Mouse (Mus musculus): ENCODE measurements around the gene Zc3h7b. TPM values are rescaled to one million over a fixed set of nuclear protein-coding genes. Genes with fewer than 3 reads are reported as not detected.
A peak's percentile ranks its signal among the peaks of the same experiment; 100 is the strongest.

Zc3h7b gene
- total RNA-seq, 2 experiments from 2014 or later = 161 to 169 TPM

- DNase-seq (ENCODE audit: low spot score in 2 of 2) = no peak
Measured at GRCm38 (mm10) chr15:81812696-81813631, 68.1 kb downstream of the Zc3h7b start.

- no peak for DNase-seq (ENCODE audit: low spot score in 2 of 2)
Measured at GRCm38 (mm10) chr15:81813986-81814705, 69.3 kb downstream of the Zc3h7b start.

- DNase-seq (ENCODE audit: low spot score in 2 of 2) = no peak
Measured at GRCm38 (mm10) chr15:81814716-81815370, 70.0 kb downstream of the Zc3h7b start.

- no peak for DNase-seq (ENCODE audit: low spot score in 2 of 2)
Measured at GRCm38 (mm10) chr15:81818404-81818803, 73.5 kb downstream of the Zc3h7b start.

- DNase-seq (ENCODE audit: low spot score in 2 of 2) = no peak
Measured at GRCm38 (mm10) chr15:81822631-81823030, 77.8 kb downstream of the Zc3h7b start.

GRCm38 (mm10) chr15:81824832-81825231 lies 80.0 kb downstream of the Zc3h7b start:
- DNase-seq (ENCODE audit: low spot score in 2 of 2) = no peak

GRCm38 (mm10) chr15:81828426-81829207 lies 83.8 kb downstream of the Zc3h7b start:
- no peak for DNase-seq (ENCODE audit: low spot score in 2 of 2)

GRCm38 (mm10) chr15:81829208-81829580 lies 84.3 kb downstream of the Zc3h7b start:
- DNase-seq (ENCODE audit: low spot score in 2 of 2) = no peak

- DNase-seq (ENCODE audit: low spot score in 2 of 2) = no peak
Measured at GRCm38 (mm10) chr15:81830530-81830929, 85.7 kb downstream of the Zc3h7b start.

GRCm38 (mm10) chr15:81831136-81831825 lies 86.4 kb downstream of the Zc3h7b start:
- peak; percentile 77 to 92 for DNase-seq (ENCODE audit: low spot score in 2 of 2)

- no peak for DNase-seq (ENCODE audit: low spot score in 2 of 2)
Measured at GRCm38 (mm10) chr15:81832219-81832618, 87.4 kb downstream of the Zc3h7b start.

GRCm38 (mm10) chr15:81833481-81833880 lies 88.6 kb downstream of the Zc3h7b start:
- no peak for DNase-seq (ENCODE audit: low spot score in 2 of 2)

GRCm38 (mm10) chr15:81834171-81834841 lies 89.4 kb downstream of the Zc3h7b start:
- DNase-seq (ENCODE audit: low spot score in 2 of 2) = no peak

- no peak for DNase-seq (ENCODE audit: low spot score in 2 of 2)
Measured at GRCm38 (mm10) chr15:81835007-81835880, 90.4 kb downstream of the Zc3h7b start.

GRCm38 (mm10) chr15:81836124-81836821 lies 91.4 kb downstream of the Zc3h7b start:
- DNase-seq (ENCODE audit: low spot score in 2 of 2) = peak; percentile 74 to 85

GRCm38 (mm10) chr15:81836966-81837920 lies 92.4 kb downstream of the Zc3h7b start:
- DNase-seq (ENCODE audit: low spot score in 2 of 2) = no peak
